Mouse (Mus musculus) cerebellum, postnatal 14 days (tissue): ENCODE results near the gene Gramd4.
"Not testable (repeated sequence)": the region's sequence is repeated elsewhere in the genome, so short reads cannot be mapped to it uniquely, and the experiment has no call there.

Source experiments
- DNase-seq, 2 experiments: peaks; one replicate each; pipeline ENCODE4 v3.0.0; 2021; ENCODE audit warnings: mixed read lengths in 2 of 2

The Gramd4 gene

DNA sequence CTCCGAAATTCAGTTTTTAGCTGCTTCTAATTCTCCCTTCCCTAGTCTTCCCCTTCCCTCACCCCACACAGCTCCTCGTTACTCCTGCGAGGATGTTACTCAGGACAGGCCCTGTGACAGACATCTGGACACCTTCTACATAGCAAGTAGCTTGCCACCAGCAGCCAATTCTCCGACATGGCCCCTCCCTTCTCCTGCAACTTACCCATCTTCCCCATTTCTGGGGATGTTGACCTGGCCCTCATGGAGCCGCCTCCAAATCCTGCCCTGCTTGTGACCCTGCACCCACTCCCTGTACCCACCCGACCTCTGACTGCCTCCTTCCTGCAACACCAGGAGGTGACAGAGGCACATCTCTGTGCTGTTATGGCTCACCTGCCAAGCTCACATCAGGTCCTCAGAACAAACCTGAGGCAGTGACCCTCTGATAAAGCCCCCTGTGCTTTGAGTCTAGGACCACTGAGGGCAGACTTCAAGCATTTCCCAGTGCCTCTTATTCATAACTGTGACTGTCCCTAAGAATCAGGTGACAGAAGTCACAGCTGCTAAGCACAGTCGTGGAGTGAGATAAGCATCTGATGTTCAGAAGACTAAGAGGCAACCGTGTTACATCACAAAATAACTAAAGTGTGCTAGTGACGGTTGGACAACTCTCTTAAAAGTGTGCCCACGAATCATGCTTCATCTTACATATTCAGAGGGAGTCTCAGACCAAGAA is 110.5 kb downstream of the Gramd4 start:
- no peak for DNase-seq

- no peak for DNase-seq
Measured at GRCm38 (mm10) chr15:86168505-86168867, 111.0 kb downstream of the Gramd4 start.

GRCm38 (mm10) chr15:86168941-86169816 is 111.7 kb downstream of the Gramd4 start:
- no peak for DNase-seq

GRCm38 (mm10) chr15:86169817-86170110 is 112.3 kb downstream of the Gramd4 start:
- DNase-seq: no peak

DNA sequence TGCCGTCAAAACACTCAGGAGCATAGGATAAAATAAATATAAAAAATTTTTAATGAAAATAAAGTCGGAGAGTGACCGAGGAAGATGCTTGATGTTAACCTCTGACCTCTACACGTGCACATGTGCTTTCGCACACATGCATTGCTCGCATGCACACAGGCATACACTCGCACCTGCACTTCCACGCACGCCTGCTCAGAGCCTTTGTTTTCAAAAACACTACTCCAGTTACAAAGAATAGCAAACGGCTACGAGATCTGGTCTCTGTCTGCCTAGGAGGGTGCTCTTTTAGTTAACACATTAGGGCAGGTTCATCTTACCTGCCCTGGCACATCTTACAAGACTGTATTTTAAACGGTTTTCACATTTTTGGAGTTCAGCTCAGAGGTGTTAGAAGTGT is 113.8 kb downstream of the Gramd4 start:
- DNase-seq: no peak

GRCm38 (mm10) chr15:86172124-86172523 is 114.6 kb downstream of the Gramd4 start:
- DNase-seq: no peak

DNA sequence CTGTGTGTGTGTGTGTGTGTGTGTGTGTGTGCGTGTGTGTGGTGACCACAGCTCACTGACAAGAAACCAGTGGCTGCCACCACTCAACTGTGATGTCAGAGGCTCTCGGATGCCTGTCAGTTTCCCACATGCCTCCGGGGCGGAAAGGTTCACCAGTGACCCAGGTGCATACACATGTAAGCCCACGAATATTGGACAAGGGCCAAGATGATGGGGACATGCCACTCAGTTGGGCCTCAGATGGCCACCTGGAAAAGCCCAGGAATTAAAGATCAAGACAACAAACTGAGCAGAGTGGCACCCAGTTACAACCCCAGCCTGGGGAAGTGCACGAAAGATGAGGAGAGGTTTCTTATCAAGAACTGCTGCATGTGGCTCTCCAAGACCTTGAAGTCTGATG is 115.0 kb downstream of the Gramd4 start:
- no peak for DNase-seq

- DNase-seq: no peak
Measured at GRCm38 (mm10) chr15:86173136-86173985, 115.9 kb downstream of the Gramd4 start.

DNA sequence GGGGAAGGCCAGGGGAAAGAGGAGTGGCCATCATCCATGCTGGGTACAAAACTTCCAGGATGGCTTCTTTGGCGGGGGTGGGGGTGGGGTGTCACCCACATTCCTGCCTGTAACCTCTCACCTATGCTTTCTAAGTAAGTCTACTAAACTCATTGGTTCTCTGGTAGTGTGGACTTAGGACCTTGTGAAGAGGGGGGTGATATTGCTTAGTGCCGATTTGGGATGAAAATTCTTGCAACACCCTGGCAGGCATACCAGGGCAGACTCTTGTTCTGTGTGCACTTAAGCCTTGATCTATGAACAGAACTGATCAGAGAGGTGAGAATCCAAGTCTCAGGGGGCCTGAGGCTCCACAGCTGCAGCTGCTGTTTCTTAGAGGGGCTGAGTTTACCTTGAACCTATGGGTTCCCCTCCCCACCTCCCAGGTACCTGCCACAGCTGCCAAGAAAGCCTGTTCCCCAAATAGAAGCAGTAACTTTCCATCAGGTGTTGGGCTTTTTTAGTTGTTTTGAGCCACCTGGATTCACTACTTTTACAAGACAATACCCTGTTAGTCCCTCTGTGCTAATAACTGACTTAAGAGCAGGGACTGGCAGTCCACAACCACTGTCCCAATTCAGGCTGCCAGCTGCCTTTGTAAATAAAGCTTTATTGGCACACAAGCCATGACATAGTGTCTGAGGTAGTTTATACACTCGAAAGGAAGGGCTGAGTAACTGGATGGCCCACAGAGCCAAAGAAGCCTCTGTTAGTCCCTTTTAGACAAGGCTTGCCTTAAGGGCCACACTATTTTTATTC is 118.0 kb downstream of the Gramd4 start:
- no peak for DNase-seq

GRCm38 (mm10) chr15:86176166-86176565 is 118.7 kb downstream of the Gramd4 start:
- no peak for DNase-seq

DNA sequence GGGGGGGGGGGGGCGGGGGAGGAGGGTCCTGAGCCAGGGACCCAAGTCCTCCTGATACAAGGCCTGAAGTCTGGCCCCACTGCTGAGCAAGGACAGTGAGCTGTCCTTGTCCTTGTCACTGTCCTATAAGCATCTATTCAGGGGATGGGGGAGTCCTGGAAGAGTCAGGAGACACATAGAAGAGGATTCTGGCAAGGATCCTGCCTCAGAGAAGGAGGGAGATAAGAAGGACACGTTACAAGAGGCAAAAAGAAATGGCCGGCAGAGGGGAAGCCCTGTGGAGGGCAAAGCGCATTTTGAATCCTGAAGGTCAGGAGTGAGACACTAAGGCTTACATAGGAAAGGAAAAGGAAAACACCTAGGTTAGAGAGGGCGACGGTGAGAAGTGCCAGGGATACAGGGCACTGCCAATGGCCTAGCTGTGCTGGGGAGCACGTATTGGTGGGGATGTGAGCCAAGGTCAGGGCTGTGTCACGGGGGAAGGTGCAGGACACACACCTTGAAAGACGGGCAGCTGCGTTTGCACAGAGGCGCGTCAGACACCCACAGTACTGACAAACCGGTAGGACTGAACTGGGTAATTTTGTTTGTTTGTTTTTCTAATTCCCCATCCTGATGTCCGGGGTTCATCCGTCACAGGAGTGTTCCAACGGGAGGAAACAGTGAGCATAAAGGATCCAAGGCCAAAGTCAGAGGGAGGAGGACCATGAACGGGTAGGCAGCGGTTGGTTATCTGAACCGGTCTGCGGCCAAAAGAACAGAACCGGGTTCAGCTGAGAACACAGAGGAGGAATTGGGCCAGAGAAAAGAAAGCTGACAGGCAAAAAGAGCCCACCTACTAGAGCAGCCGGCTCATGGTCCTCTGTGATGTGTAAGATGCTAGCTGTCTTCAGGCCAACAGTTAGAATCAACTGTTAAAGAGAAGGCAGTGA is 119.5 kb downstream of the Gramd4 start:
- peak; percentile 47 to 48 for DNase-seq

- peak; percentile 72 to 86 for DNase-seq
Measured at GRCm38 (mm10) chr15:86177703-86178251, 120.3 kb downstream of the Gramd4 start.

DNA sequence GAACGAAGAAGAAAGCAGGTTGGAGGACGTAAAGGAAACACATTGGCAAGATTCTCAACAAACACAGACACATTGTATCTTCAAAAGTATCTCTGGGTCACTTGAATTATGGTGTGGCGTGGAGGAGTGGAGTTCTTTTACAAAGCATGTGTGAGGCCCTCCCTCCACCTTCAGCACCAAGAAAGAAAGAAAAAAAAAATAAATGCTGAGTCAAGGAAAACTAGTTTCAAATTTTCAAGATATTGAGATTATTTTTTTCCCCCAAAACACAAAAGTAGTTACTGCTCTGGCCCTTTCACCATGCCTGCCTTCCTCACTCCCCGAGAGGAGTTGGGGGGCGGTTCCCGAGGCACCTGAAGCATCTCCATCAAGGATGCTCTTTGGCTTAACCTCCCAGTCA is 121.1 kb downstream of the Gramd4 start:
- DNase-seq: no peak

- DNase-seq: no peak
Measured at GRCm38 (mm10) chr15:86180427-86180826, 122.9 kb downstream of the Gramd4 start.

DNA sequence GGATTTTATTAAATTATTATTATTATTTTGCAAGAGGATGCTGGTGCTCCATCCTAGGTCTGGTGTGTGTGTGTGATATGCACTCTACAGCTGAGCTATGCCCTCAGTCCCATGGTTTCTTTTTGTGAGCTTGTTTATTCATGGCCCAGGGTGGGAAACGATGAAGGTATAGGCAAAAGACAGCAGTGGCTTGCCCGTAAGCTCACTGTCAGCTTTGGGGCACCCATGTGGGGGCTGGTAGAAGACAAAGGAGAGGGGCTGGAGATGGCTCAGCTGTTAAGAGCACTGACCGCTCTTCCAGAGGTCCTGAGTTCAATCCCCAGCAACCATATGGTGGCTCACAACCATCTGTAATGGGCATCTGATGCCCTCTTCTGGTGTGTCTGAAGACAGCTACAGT is 123.8 kb downstream of the Gramd4 start:
- DNase-seq: not testable (repeated sequence)

DNA sequence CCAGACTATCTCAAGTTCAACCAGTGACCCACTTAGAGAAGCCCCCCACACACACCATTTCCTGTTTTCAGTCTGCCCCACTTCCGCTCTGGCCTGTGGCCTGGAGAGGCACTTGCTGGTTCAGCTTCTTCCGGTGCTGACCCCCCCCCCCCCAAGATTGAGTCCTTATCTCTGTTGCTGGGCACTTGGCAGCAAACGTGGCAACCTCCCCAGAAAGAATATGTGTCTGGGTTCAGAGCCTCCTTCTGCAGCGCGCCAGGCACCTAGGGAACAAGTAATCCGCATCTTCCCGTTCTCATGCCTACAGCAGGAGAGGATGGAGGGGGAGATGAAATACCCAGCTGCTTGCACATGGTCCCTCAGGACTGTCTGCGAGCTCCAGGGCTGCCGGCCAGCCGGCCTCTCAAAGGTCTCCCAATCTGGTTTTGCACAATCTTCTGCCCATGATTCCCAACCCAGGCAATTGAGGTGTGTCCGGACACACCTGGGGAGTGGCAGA is 124.5 kb downstream of the Gramd4 start:
- peak in 1 of 2 experiments; percentile 44 for DNase-seq

DNA sequence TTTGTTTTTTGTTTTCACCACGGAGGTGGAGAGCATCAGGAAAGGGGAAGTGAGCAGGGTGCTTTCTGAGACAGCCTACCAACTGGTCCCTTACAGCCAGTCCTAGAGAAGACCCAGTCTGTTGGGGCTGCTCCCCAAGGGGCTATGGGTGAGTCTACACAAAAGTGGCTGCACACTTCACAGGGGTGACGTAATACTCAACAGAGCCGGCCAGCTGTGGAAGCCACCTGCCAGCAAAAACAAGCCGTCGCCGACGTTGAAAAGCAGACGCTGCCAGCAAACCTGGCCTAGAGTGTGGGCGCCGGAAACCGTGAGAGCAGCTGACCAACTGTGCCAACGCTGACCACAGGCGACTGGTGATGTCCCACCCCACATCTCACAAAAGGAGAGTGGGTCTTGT is 125.2 kb downstream of the Gramd4 start:
- DNase-seq: peak; percentile 40 to 41

- no peak for DNase-seq
Measured at GRCm38 (mm10) chr15:86183484-86183883, 126.0 kb downstream of the Gramd4 start.

DNA sequence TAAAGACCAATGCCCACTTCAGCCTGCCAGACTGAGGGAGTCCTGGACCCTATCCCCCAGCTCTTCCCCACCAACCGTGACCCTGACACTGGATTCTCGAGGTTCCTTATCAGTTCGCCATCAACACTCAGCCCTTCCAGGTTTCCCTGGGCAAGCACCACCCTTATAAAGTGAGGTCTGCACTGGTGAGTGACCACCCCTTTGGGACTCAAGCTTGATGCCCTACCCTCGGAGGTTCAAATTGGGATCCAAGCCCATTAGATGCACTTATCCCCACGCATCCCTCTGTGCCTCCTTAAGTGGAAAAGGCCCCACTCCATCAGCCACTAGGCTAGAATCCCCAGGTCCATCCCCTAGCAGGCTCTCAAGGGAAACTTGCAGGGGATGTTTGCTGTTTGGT is 126.6 kb downstream of the Gramd4 start:
- DNase-seq: no peak

GRCm38 (mm10) chr15:86184851-86185688 is 127.6 kb downstream of the Gramd4 start:
- DNase-seq: peak; percentile 59 to 67
